28 mouse cellular contexts compared by ENCODE assay signal in the genomic region with DNA sequence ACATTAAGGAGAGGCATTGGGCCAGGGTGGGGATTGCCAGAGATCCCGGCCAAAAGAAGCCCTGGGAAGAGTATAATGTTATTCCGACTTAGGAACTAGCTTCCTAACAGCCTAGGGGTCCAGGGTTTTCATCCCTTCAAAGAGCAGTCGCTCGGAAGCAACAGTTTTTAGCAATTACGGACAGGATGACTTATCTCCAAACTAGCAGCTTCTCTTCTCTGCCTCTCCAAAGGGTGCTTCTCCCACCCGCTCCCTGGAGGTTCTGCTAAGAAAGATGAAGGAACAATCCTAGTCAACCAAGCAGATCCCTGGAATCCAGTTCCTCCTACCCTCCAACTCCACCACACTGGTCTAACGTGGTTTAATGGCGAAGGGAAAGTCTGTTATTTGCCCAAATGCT. TPM values are rescaled to one million over a fixed set of nuclear protein-coding genes. Genes with fewer than 3 reads are reported as not detected.
DNase-seq lines count a peak whose midpoint lies in the region; ATAC-seq and TF ChIP-seq lines count a peak whose summit lies in the region.
"Had no signal": no experiment of that assay in that cellular context is flagged by ENCODE, and none has a peak within 500 bp of the region (broad histone marks: within the 10 kb centered on the region; RNA-seq: fewer than 3 reads in every experiment).

No protein-coding gene starts in this region.

- no peak overlapping the region for H3K9ac ChIP-seq in forebrain, embryonic 13.5 days
- H3K9ac ChIP-seq in limb, embryonic 11.5 days (ENCODE audit: low read length) = no peak overlapping the region
- no peak overlapping the region for H3K9ac ChIP-seq in liver, postnatal 0 days (replicated peaks)
- H3K9ac ChIP-seq: forebrain, embryonic 15.5 days; heart, embryonic 12.5 days; heart, embryonic 15.5 days; hindbrain, embryonic 12.5 days had no signal

- peaks cover 100% of the 10 kb centered on the region for H3K27me3 ChIP-seq in forebrain, embryonic 10.5 days (ENCODE audit: poor library complexity, severe bottlenecking)
- peaks cover 100% of the 10 kb centered on the region for H3K27me3 ChIP-seq in forebrain, embryonic 13.5 days
- peaks cover 96% of the 10 kb centered on the region for H3K27me3 ChIP-seq in limb, embryonic 11.5 days (ENCODE audit: control insufficient read depth, insufficient read depth, low read length)
- peaks cover 100% of the 10 kb centered on the region for H3K27me3 ChIP-seq in limb, embryonic 10.5 days (ENCODE audit: low read depth, poor library complexity, severe bottlenecking)
- peaks cover 98% of the 10 kb centered on the region for H3K27me3 ChIP-seq in liver, postnatal 0 days (ENCODE audit: insufficient read depth, low read length)

- ATAC-seq in forebrain, embryonic 13.5 days = no peak
- no peak for ATAC-seq in limb, embryonic 11.5 days (ENCODE audit: insufficient number of reproducible peaks, low FRiP score, low TSS enrichment, low read depth)
- ATAC-seq in liver, postnatal 0 days = no peak
- ATAC-seq: CD4-positive, CD25-positive, alpha-beta regulatory T cell, adult 4 months; forebrain, embryonic 15.5 days; hindbrain, postnatal 0 days; inflammation-experienced regulatory T-cells, adult 6 months; intestine, embryonic 16.5 days had no signal

- H3K9me3 ChIP-seq in forebrain, embryonic 10.5 days = peaks cover 6% of the 10 kb centered on the region; the same call in 1 of the 2 replicates
- H3K9me3 ChIP-seq in forebrain, embryonic 13.5 days (replicated peaks) = no peaks in the 10 kb centered on the region; the same call in 1 of the 2 replicates
- H3K9me3 ChIP-seq in limb, embryonic 11.5 days (ENCODE audit: control insufficient read depth, low read length) = peaks cover 4% of the 10 kb centered on the region
- no peaks in the 10 kb centered on the region for H3K9me3 ChIP-seq in limb, embryonic 10.5 days (replicated peaks)
- H3K9me3 ChIP-seq in liver, postnatal 0 days (ENCODE audit: low read length) = peaks cover 6% of the 10 kb centered on the region
- H3K9me3 ChIP-seq: forebrain, embryonic 15.5 days; heart, embryonic 15.5 days had no signal

- H3K27ac ChIP-seq in forebrain, embryonic 10.5 days = no peak overlapping the region
- no peak overlapping the region for H3K27ac ChIP-seq in forebrain, embryonic 13.5 days
- no peak overlapping the region for H3K27ac ChIP-seq in limb, embryonic 11.5 days (replicated peaks; ENCODE audit: low read depth, low read length)
- no peak overlapping the region for H3K27ac ChIP-seq in limb, embryonic 10.5 days
- H3K27ac ChIP-seq in liver, postnatal 0 days (ENCODE audit: low read depth) = no peak overlapping the region
- H3K27ac ChIP-seq: forebrain, embryonic 15.5 days; heart, embryonic 15.5 days; hindbrain, embryonic 12.5 days; hindbrain, postnatal 0 days had no signal

- no peak for TF ChIP-seq EP300 in liver, postnatal 0 days (IDR thresholded peaks at IDR 0.05; ENCODE audit: low read depth)

- peak; percentile 36 for DNase-seq in forebrain, embryonic 10.5 days (ENCODE audit: extremely low spot score, low spot score)
- peak; percentile 55 for DNase-seq in limb, embryonic 11.5 days (ENCODE audit: low spot score)
- DNase-seq in limb, embryonic 10.5 days (ENCODE audit: low spot score) = no peak
- peak; percentile 26 for DNase-seq in retina, embryonic 14.5 days (ENCODE audit: low spot score)
- DNase-seq in retina, postnatal 1 day = no peak
- no peak for DNase-seq in liver, postnatal 0 days
- DNase-seq: adrenal gland, adult 2 months; adrenal gland, postnatal 14 days; cerebellum, adult 11 months; cerebellum, adult 2 months; cerebellum, adult 9-11 months; cerebellum, postnatal 25 days; gastrocnemius, postnatal 25 days; heart, adult 18-20 months; heart, postnatal 10 days; heart, postnatal 36 days had no signal

- H3K4me1 ChIP-seq in forebrain, embryonic 10.5 days = 0 out of 2 replicates have a peak, but pooled peaks cover 3% of the 10 kb centered on the region
- no peaks in the 10 kb centered on the region for H3K4me1 ChIP-seq in forebrain, embryonic 13.5 days
- H3K4me1 ChIP-seq in limb, embryonic 11.5 days (ENCODE audit: control insufficient read depth, insufficient read depth, low read length) = no peaks in the 10 kb centered on the region
- H3K4me1 ChIP-seq in limb, embryonic 10.5 days = peaks cover under 1% of the 10 kb centered on the region; the same call in 1 of the 2 replicates
- no peaks in the 10 kb centered on the region for H3K4me1 ChIP-seq in liver, postnatal 0 days (ENCODE audit: insufficient read depth)
- H3K4me1 ChIP-seq: forebrain, embryonic 15.5 days; heart, embryonic 12.5 days; heart, embryonic 15.5 days; hindbrain, embryonic 12.5 days had no signal

- H3K4me3 ChIP-seq in forebrain, embryonic 10.5 days = no peak overlapping the region
- no peak overlapping the region for H3K4me3 ChIP-seq in forebrain, embryonic 13.5 days
- H3K4me3 ChIP-seq in limb, embryonic 11.5 days (ENCODE audit: low read depth, low read length) = no peak overlapping the region
- no peak overlapping the region for H3K4me3 ChIP-seq in limb, embryonic 10.5 days
- no peak overlapping the region for H3K4me3 ChIP-seq in liver, postnatal 0 days (ENCODE audit: low read depth, low read length)
- H3K4me3 ChIP-seq: forebrain, embryonic 15.5 days; heart, embryonic 12.5 days; heart, embryonic 15.5 days; hindbrain, embryonic 12.5 days had no signal

- no peak for TF ChIP-seq CTCF in liver, postnatal 0 days (IDR thresholded peaks at IDR 0.05; ENCODE audit: low read depth)

- no peak overlapping the region for H3K4me2 ChIP-seq in forebrain, embryonic 13.5 days
- H3K4me2 ChIP-seq in limb, embryonic 11.5 days (ENCODE audit: low read depth, severe bottlenecking) = no peak overlapping the region
- no peak overlapping the region for H3K4me2 ChIP-seq in liver, postnatal 0 days (ENCODE audit: low read depth, low read length)
- H3K4me2 ChIP-seq: forebrain, embryonic 15.5 days; heart, embryonic 12.5 days; heart, embryonic 15.5 days; hindbrain, embryonic 12.5 days had no signal

- WGBS in forebrain, embryonic 10.5 days = 0% methylated on average over 8 of the region's 8 CpGs
- WGBS in forebrain, embryonic 13.5 days = under 1% methylated on average over 8 of the region's 8 CpGs
- under 1% methylated on average over 8 of the region's 8 CpGs for WGBS in limb, embryonic 11.5 days
- 0% methylated on average over 8 of the region's 8 CpGs for WGBS in limb, embryonic 10.5 days
- 6% methylated on average over 8 of the region's 8 CpGs for WGBS in liver, postnatal 0 days (ENCODE audit: insufficient replicate concordance)

- H3K36me3 ChIP-seq in forebrain, embryonic 10.5 days (replicated peaks) = no peaks in the 10 kb centered on the region
- H3K36me3 ChIP-seq in forebrain, embryonic 13.5 days (ENCODE audit: poor library complexity, severe bottlenecking) = no peaks in the 10 kb centered on the region
- H3K36me3 ChIP-seq in limb, embryonic 11.5 days (ENCODE audit: control insufficient read depth, insufficient read depth, low read length) = no peaks in the 10 kb centered on the region
- H3K36me3 ChIP-seq in limb, embryonic 10.5 days = no peaks in the 10 kb centered on the region
- H3K36me3 ChIP-seq in liver, postnatal 0 days (replicated peaks; ENCODE audit: insufficient read depth, low read length) = no peaks in the 10 kb centered on the region
- H3K36me3 ChIP-seq: forebrain, embryonic 15.5 days; heart, embryonic 12.5 days; heart, embryonic 15.5 days; hindbrain, embryonic 12.5 days had no signal

RNA-seq across cellular contexts. Expression of gene Hoxb13, which starts 15.8 kb away (rescaled TPM):
- not detected in 2 replicates for polyA plus RNA-seq in forebrain, embryonic 10.5 days (2016; fragmentation: Nextera tagmentation; extraction: Ambion mirVana)
- not detected in 2 replicates for polyA plus RNA-seq in forebrain, embryonic 13.5 days (2015; fragmentation: Nextera tagmentation; extraction: Ambion mirVana)
- 0.09 TPM in 1 of 2 replicates, not detected in the other for polyA plus RNA-seq in limb, embryonic 11.5 days (2014; fragmentation: Nextera tagmentation; extraction: Ambion mirVana)
- not detected in 2 replicates for polyA plus RNA-seq in limb, embryonic 10.5 days (2016; fragmentation: Nextera tagmentation; extraction: Ambion mirVana)
- not detected in 2 replicates for polyA plus RNA-seq in liver, postnatal 0 days (2015; fragmentation: Nextera tagmentation; extraction: Ambion mirVana)
- polyA plus RNA-seq: adrenal gland, adult 2 months; CD4-positive, CD25-positive, alpha-beta regulatory T cell, adult 4 months; cerebellum, adult 2 months; embryonic facial prominence, embryonic 11.5 days; embryonic facial prominence, embryonic 14.5 days; forebrain, embryonic 11.5 days; forebrain, embryonic 15.5 days; heart, embryonic 12.5 days; heart, embryonic 15.5 days; hindbrain, embryonic 12.5 days; hindbrain, postnatal 0 days; inflammation-experienced regulatory T-cells, adult 6 months had no signal

RNA-seq across cellular contexts. Expression of gene Ttll6, which starts 44.8 kb away (rescaled TPM):
- polyA plus RNA-seq in forebrain, embryonic 10.5 days (2016; fragmentation: Nextera tagmentation; extraction: Ambion mirVana) = not detected in 2 replicates
- polyA plus RNA-seq in forebrain, embryonic 13.5 days (2015; fragmentation: Nextera tagmentation; extraction: Ambion mirVana) = 0.19 and 0.22 TPM in 2 replicates
- polyA plus RNA-seq in limb, embryonic 11.5 days (2014; fragmentation: Nextera tagmentation; extraction: Ambion mirVana) = 0.04 TPM in 1 of 2 replicates, not detected in the other
- not detected in 2 replicates for polyA plus RNA-seq in limb, embryonic 10.5 days (2016; fragmentation: Nextera tagmentation; extraction: Ambion mirVana)
- polyA plus RNA-seq in liver, postnatal 0 days (2015; fragmentation: Nextera tagmentation; extraction: Ambion mirVana) = not detected in 2 replicates
- polyA plus RNA-seq: adrenal gland, adult 2 months; CD4-positive, CD25-positive, alpha-beta regulatory T cell, adult 4 months; embryonic facial prominence, embryonic 11.5 days; forebrain, embryonic 11.5 days; heart, embryonic 12.5 days; inflammation-experienced regulatory T-cells, adult 6 months had no signal

Comparison
In these comparisons a context has a peak if more than half of its experiments do, and no peak if none do; other contexts are left out.
1. DNase-seq: peak in forebrain, embryonic 10.5 days (single experiment), limb, embryonic 11.5 days (single experiment) and retina, embryonic 14.5 days (single experiment); none in limb, embryonic 10.5 days (single experiment), retina, postnatal 1 day (single experiment) and liver, postnatal 0 days (single experiment).